ENCODE assay signal across 10 mouse cellular contexts in genomic region chr4:132567361-132567779, GRCm38 (mm10). TPM values are rescaled to one million over a fixed set of nuclear protein-coding genes. Genes with fewer than 3 reads are reported as not detected.
DNase-seq lines count a peak whose midpoint lies in the region; TF ChIP-seq lines count a peak whose summit lies in the region.
"Had no signal": no experiment of that assay in that cellular context is flagged by ENCODE, and none has a peak within 500 bp of the region (broad histone marks: within the 10 kb centered on the region; RNA-seq: fewer than 3 reads in every experiment).

No protein-coding gene starts in this region.

- no peak for TF ChIP-seq POLR2A in small intestine, adult 2 months (IDR thresholded peaks at IDR 0.05; ENCODE audit: low read depth, low read length)

- peak; percentile 47 for DNase-seq in adrenal gland, adult 2 months
- DNase-seq in adrenal gland, postnatal 4 days (ENCODE audit: low spot score in 2 of 2), result no peak
- DNase-seq in layer of hippocampus, adult 11-12 months (ENCODE audit: low spot score), result peak; percentile 21
- DNase-seq in layer of hippocampus, postnatal 10 days (ENCODE audit: low spot score in 2 of 2), result no peak
- peak; percentile 45 to 58 for DNase-seq in lung, adult 18-20 months
- DNase-seq in testis, postnatal 14 days (ENCODE audit: low spot score), result no peak
- DNase-seq in left cerebral cortex, adult 9 months (ENCODE audit: low spot score in 2 of 2), result no peak
- DNase-seq: gastrocnemius, postnatal 36 days had no signal

- WGBS in small intestine, adult 2 months, result 49% methylated on average over 9 of the region's 9 CpGs

- H3K4me3 ChIP-seq in small intestine, adult 2 months (ENCODE audit: low read depth, low read length), result peak overlapping the region; percentile 8
- H3K4me3 ChIP-seq: embryonic facial prominence, embryonic 13.5 days had no signal

- H3K4me1 ChIP-seq in small intestine, adult 2 months (ENCODE audit: control insufficient read depth, insufficient read depth, insufficient read length, low read length), result peaks cover 20% of the 10 kb centered on the region; the same call in 1 of the 2 replicates
- H3K4me1 ChIP-seq: embryonic facial prominence, embryonic 13.5 days had no signal

- H3K27ac ChIP-seq in small intestine, adult 2 months (ENCODE audit: insufficient read depth, low read depth, low read length), result peak overlapping the region; percentile 29
- H3K27ac ChIP-seq: embryonic facial prominence, embryonic 13.5 days had no signal

- no peaks in the 10 kb centered on the region for H3K27me3 ChIP-seq in small intestine, adult 2 months (ENCODE audit: control insufficient read depth, insufficient read depth, low read length)
- H3K27me3 ChIP-seq: embryonic facial prominence, embryonic 13.5 days had no signal

- no peaks in the 10 kb centered on the region for H3K36me3 ChIP-seq in small intestine, adult 2 months (ENCODE audit: control insufficient read depth, insufficient read depth, low read length)
- H3K36me3 ChIP-seq: embryonic facial prominence, embryonic 13.5 days had no signal

- TF ChIP-seq CTCF in small intestine, adult 2 months (IDR thresholded peaks at IDR 0.05; ENCODE audit: extremely low read depth, insufficient read length, insufficient replicate concordance, low read depth, low read length), result no peak

RNA-seq across cellular contexts. Expression of gene Ptafr, which starts 3.5 kb away (rescaled TPM):
- 1 to 10 TPM in 1 of 2 experiments, under 1 TPM in 1; 0.98 to 3.2 TPM for total RNA-seq in adrenal gland, adult 2 months (2021)
- polyA plus RNA-seq in adrenal gland, adult 2 months (2012; rRNA removed), result 1.6 and 2.2 TPM in 2 replicates
- total RNA-seq in adrenal gland, postnatal 4 days (2021), result 1 to 10 TPM; 2.1 to 2.4 TPM
- 1 to 10 TPM; 1.0 to 1.3 TPM for total RNA-seq in layer of hippocampus, postnatal 10 days (2021)
- polyA plus RNA-seq in small intestine, adult 2 months (2012; rRNA removed), result 2.9 and 3.1 TPM in 2 replicates

RNA-seq across cellular contexts. Expression of gene Dnajc8, which starts 32.0 kb away (rescaled TPM):
- 100 to 1,000 TPM in 1 of 2 experiments, 10 to 100 TPM in 1; 93.2 to 112 TPM for total RNA-seq in adrenal gland, adult 2 months (2021)
- 8.5 and 11.2 TPM in 2 replicates for polyA plus RNA-seq in adrenal gland, adult 2 months (2012; rRNA removed)
- total RNA-seq in adrenal gland, postnatal 4 days (2021), result 100 to 1,000 TPM; 110 to 116 TPM
- 10 to 100 TPM; 90.4 to 93.7 TPM for total RNA-seq in layer of hippocampus, postnatal 10 days (2021)
- polyA plus RNA-seq in small intestine, adult 2 months (2012; rRNA removed), result 5.0 and 9.0 TPM in 2 replicates

RNA-seq across cellular contexts. Expression of gene Atpif1, which starts 33.9 kb away (rescaled TPM):
- total RNA-seq in adrenal gland, adult 2 months (2021), result 100 to 1,000 TPM; 369 to 456 TPM
- 31.5 and 38.6 TPM in 2 replicates for polyA plus RNA-seq in adrenal gland, adult 2 months (2012; rRNA removed)
- 100 to 1,000 TPM; 533 to 549 TPM for total RNA-seq in adrenal gland, postnatal 4 days (2021)
- total RNA-seq in layer of hippocampus, postnatal 10 days (2021), result 100 to 1,000 TPM; 649 to 727 TPM
- polyA plus RNA-seq in small intestine, adult 2 months (2012; rRNA removed), result 63.8 and 147 TPM in 2 replicates

RNA-seq across cellular contexts. Expression of gene Sesn2, which starts 57.1 kb away (rescaled TPM):
- 10 to 100 TPM; 15.6 to 32.1 TPM for total RNA-seq in adrenal gland, adult 2 months (2021)
- 16.3 and 20.1 TPM in 2 replicates for polyA plus RNA-seq in adrenal gland, adult 2 months (2012; rRNA removed)
- total RNA-seq in adrenal gland, postnatal 4 days (2021), result 10 to 100 TPM; 12.5 to 14.3 TPM
- total RNA-seq in layer of hippocampus, postnatal 10 days (2021), result 10 to 100 TPM; 15.3 to 16.1 TPM
- 4.0 and 6.7 TPM in 2 replicates for polyA plus RNA-seq in small intestine, adult 2 months (2012; rRNA removed)

Comparison
In these comparisons a context has a peak if more than half of its experiments do, and no peak if none do; other contexts are left out.
1. DNase-seq: peak in adrenal gland, adult 2 months (single experiment), layer of hippocampus, adult 11-12 months (single experiment) and lung, adult 18-20 months (2 of 2); none in adrenal gland, postnatal 4 days (0 of 2), layer of hippocampus, postnatal 10 days (0 of 2), testis, postnatal 14 days (single experiment) and left cerebral cortex, adult 9 months (0 of 2).